Mouse (Mus musculus) liver, postnatal 0 days (tissue): Measurements from ENCODE around the gene Isyna1. TPM values are rescaled to one million over a fixed set of nuclear protein-coding genes. Genes with fewer than 3 reads are reported as not detected.
A peak's percentile ranks its signal among the peaks of the same experiment; 100 is the strongest.

ENCODE experiments used
- ATAC-seq: fragments of 200-750 bp; cut with Nextera tagmentation; 2 replicates; pipeline ENCODE4 v1.8.0; 2017; ENCODE audit warnings: mild to moderate bottlenecking, moderate library complexity
- DNase-seq: peaks from one replicate; pipeline ENCODE4 v3.0.0-alpha.2; 2016
- H3K27ac ChIP-seq: fragments of 300-500 bp; sonication (generic); 2 replicates; pipeline ENCODE4 v1.5.1; 2014; ENCODE audit warnings: antibody characterized with exemption, moderate library complexity, mild to moderate bottlenecking, low read depth
- H3K27me3 ChIP-seq: fragments of 300-500 bp; sonication (generic); 2 replicates; pipeline ENCODE4 v1.6.1; 2014; ENCODE audit warnings: low read length, control low read depth, mixed read lengths; ENCODE audit not compliant: insufficient read depth
- H3K36me3 ChIP-seq: fragments of 300-500 bp; sonication (generic); replicated peaks from 2 replicates; pipeline ENCODE4 v1.6.1; 2014; ENCODE audit warnings: mild to moderate bottlenecking, control low read depth, low read length, moderate library complexity, mixed read lengths; ENCODE audit not compliant: insufficient read depth
- H3K4me1 ChIP-seq: fragments of 300-500 bp; sonication (generic); 2 replicates; pipeline ENCODE4 v1.6.1; 2014; ENCODE audit warnings: antibody characterized with exemption, mild to moderate bottlenecking, control low read depth; ENCODE audit not compliant: insufficient read depth
- H3K4me2 ChIP-seq: fragments of 300-500 bp; sonication (generic); 2 replicates; pipeline ENCODE4 v1.6.1; 2014; ENCODE audit warnings: low read depth, mild to moderate bottlenecking, low read length, moderate library complexity, mixed read lengths
- H3K4me3 ChIP-seq: fragments of 300-500 bp; sonication (generic); 2 replicates; pipeline ENCODE4 v1.5.1; 2014; ENCODE audit warnings: low read depth, low read length
- H3K9ac ChIP-seq: fragments of 300-500 bp; sonication (generic); replicated peaks from 2 replicates; pipeline ENCODE4 v1.6.1; 2014; ENCODE audit warnings: mild to moderate bottlenecking, moderate library complexity
- H3K9me3 ChIP-seq: fragments of 300-500 bp; sonication (generic); 2 replicates; pipeline ENCODE4 v1.6.1; 2016; ENCODE audit warnings: mild to moderate bottlenecking, control low read depth, low read length, mixed read lengths
- CTCF ChIP-seq: sonication (generic); IDR thresholded peaks from 2 replicates; pipeline ENCODE4 v1.5.1; 2016; ENCODE audit warnings: antibody characterized with exemption, low read depth
- EP300 ChIP-seq: IDR thresholded peaks from 2 replicates; pipeline ENCODE4 v1.6.1; 2016; ENCODE audit warnings: antibody characterized with exemption, low read depth, mild to moderate bottlenecking
- WGBS: fragments of 180-500 bp; shearing (Covaris S2); extraction: QIAGEN DNeasy Blood & Tissue Kit; methylation state at CpG from one replicate; pipeline ENCODE4 v1.1.7; 2014; ENCODE audit not compliant: insufficient replicate concordance; 5-methylcytosine and 5-hydroxymethylcytosine counted together
- polyA plus RNA-seq: library from polyadenylated mRNA; unstranded; fragments of >200 nt; fragmentation: Nextera tagmentation; extraction: Ambion mirVana; gene quantifications from 2 replicates; pipeline ENCODE4 v1.2.1, GENCODE M21; 2015

Isyna1 gene
- polyA plus RNA-seq, 1 experiment from 2014 or later: 21.6 TPM

- ATAC-seq: no peak
Observed at GRCm38 (mm10) chr8:70599507-70600290, 5.5 kb downstream of the Isyna1 start.

GRCm38 (mm10) chr8:70600473-70601270 lies 6.5 kb downstream of the Isyna1 start:
- peaks cover 20% of the 10 kb centered on the region for H3K4me1 ChIP-seq
- H3K4me2 ChIP-seq: peak overlapping the region; percentile 57
- H3K4me3 ChIP-seq: no peak overlapping the region
- no peaks in the 10 kb centered on the region for H3K27me3 ChIP-seq
- DNase-seq: no peak
- H3K9ac ChIP-seq: no peak overlapping the region; the same call in 1 of the 2 replicates
- H3K9me3 ChIP-seq: no peaks in the 10 kb centered on the region
- peak; percentile 7; the same call in 1 of the 2 replicates for ATAC-seq
- 45% methylated on average over 8 of the region's 10 CpGs for WGBS
- H3K27ac ChIP-seq: peak overlapping the region; percentile 44; the same call in 1 of the 2 replicates
- peaks cover 8% of the 10 kb centered on the region; the same call in 1 of the 2 replicates for H3K36me3 ChIP-seq
- TF ChIP-seq CTCF (no peak), EP300 (no peak)

More at GRCm38 (mm10) chr8:70599507-70600290, 5.5 kb downstream of the Isyna1 start:
- H3K4me3 ChIP-seq: no peak overlapping the region
- no peaks in the 10 kb centered on the region for H3K27me3 ChIP-seq
- H3K9me3 ChIP-seq: no peaks in the 10 kb centered on the region
- DNase-seq: no peak
- TF ChIP-seq EP300: no peak
- no peak for TF ChIP-seq CTCF
- no peak overlapping the region for H3K4me2 ChIP-seq
- peaks cover 28% of the 10 kb centered on the region for H3K4me1 ChIP-seq
- H3K9ac ChIP-seq: no peak overlapping the region
- H3K27ac ChIP-seq: no peak overlapping the region
- H3K36me3 ChIP-seq: peaks cover 8% of the 10 kb centered on the region; the same call in 1 of the 2 replicates
- whole genome bisulfite sequencing: 81% methylated on average over 12 of the region's 12 CpGs

- Histone ChIP-seq H3K36me3 (peaks cover 8% of the 10 kb centered on the region; the same call in 1 of the 2 replicates), H3K9me3 (no peaks in the 10 kb centered on the region), H3K4me1 (peaks cover 20% of the 10 kb centered on the region), H3K27me3 (no peaks in the 10 kb centered on the region), H3K4me2 (peak overlapping the region; percentile 57), H3K4me3 (no peak overlapping the region), H3K9ac (no peak overlapping the region), H3K27ac (peak overlapping the region; percentile 44; the same call in 1 of the 2 replicates)
- TF ChIP-seq CTCF (no peak), EP300 (no peak)
- peak; percentile 57 for ATAC-seq
- DNase-seq: peak; percentile 89
- WGBS: 5% methylated on average over 26 of the region's 26 CpGs
Observed at GRCm38 (mm10) chr8:70601271-70601649, 7.1 kb downstream of the Isyna1 start.

- no peak overlapping the region for H3K27ac ChIP-seq
- no peaks in the 10 kb centered on the region for H3K27me3 ChIP-seq
- no peaks in the 10 kb centered on the region for H3K9me3 ChIP-seq
- H3K9ac ChIP-seq: no peak overlapping the region
- H3K4me1 ChIP-seq: peaks cover 21% of the 10 kb centered on the region
- 83% methylated on average over 13 of the region's 13 CpGs for WGBS
- TF ChIP-seq EP300 (no peak), CTCF (no peak)
- ATAC-seq: no peak
- no peak for DNase-seq
- 0 out of 2 replicates have a peak, but pooled peaks cover 2% of the 10 kb centered on the region for H3K36me3 ChIP-seq
- H3K4me2 ChIP-seq: no peak overlapping the region
- H3K4me3 ChIP-seq: no peak overlapping the region
Observed at GRCm38 (mm10) chr8:70602139-70602811, 8.1 kb downstream of the Isyna1 start.

GRCm38 (mm10) chr8:70604558-70604957 lies 10.4 kb downstream of the Isyna1 start:
- Histone ChIP-seq H3K4me3 (no peak overlapping the region), H3K9ac (no peak overlapping the region), H3K27me3 (peaks cover 6% of the 10 kb centered on the region; the same call in 1 of the 2 replicates), H3K36me3 (no peaks in the 10 kb centered on the region), H3K4me2 (no peak overlapping the region), H3K27ac (no peak overlapping the region), H3K4me1 (peaks cover 37% of the 10 kb centered on the region), H3K9me3 (no peaks in the 10 kb centered on the region)
- TF ChIP-seq EP300 (no peak), CTCF (no peak)
- DNase-seq (no peak), ATAC-seq (no peak)
- WGBS: 89% methylated on average over 7 of the region's 7 CpGs
